In genomic region chr7:126428154-126428553, GRCm38 (mm10) we compare ENCODE assay signal across 8 mouse cellular contexts. TPM values are rescaled to one million over a fixed set of nuclear protein-coding genes. Genes with fewer than 3 reads are reported as not detected.
DNase-seq lines count a peak whose midpoint lies in the region; ATAC-seq and TF ChIP-seq lines count a peak whose summit lies in the region.

No protein-coding gene starts in this region.

- peaks cover 28 to 48% of the 10 kb centered on the region in 2 experiments for H3K36me3 ChIP-seq in CH12.LX (replicated peaks in 1 of 2; ENCODE audit: control insufficient read depth in 1 of 2, insufficient read depth in 1 of 2, low read length in 1 of 2)
- H3K36me3 ChIP-seq in forebrain, embryonic 13.5 days (ENCODE audit: poor library complexity, severe bottlenecking): no peaks in the 10 kb centered on the region
- no peaks in the 10 kb centered on the region for H3K36me3 ChIP-seq in liver, embryonic 15.5 days (replicated peaks)

- no peaks in the 10 kb centered on the region for H3K27me3 ChIP-seq in CH12.LX (replicated peaks)
- H3K27me3 ChIP-seq in forebrain, embryonic 13.5 days: no peaks in the 10 kb centered on the region
- H3K27me3 ChIP-seq in liver, embryonic 15.5 days: peaks cover 4% of the 10 kb centered on the region; the same call in 1 of the 2 replicates

- DNase-seq in frontal cortex, adult 2 months (ENCODE audit: extremely low spot score in 1 of 2, low spot score in 1 of 2): no peak
- DNase-seq in CH12.LX (ENCODE audit: extremely low read depth): no peak
- DNase-seq in gastrocnemius, adult 8-10 months (ENCODE audit: low spot score in 2 of 2): no peak
- DNase-seq in layer of hippocampus, postnatal 25 days (ENCODE audit: extremely low spot score in 1 of 2, low spot score in 1 of 2): no peak
- no peak for DNase-seq in natural killer cell, adult 2 months (ENCODE audit: low spot score in 2 of 2)

- ATAC-seq in frontal cortex, adult (ENCODE audit: low TSS enrichment): 0 out of 2 replicates have a peak, but pooled peaks have one; percentile 10
- no peak for ATAC-seq in forebrain, embryonic 13.5 days
- ATAC-seq in liver, embryonic 15.5 days (ENCODE audit: insufficient read depth): peak; percentile 21

- peak overlapping the region; percentile 56 to 75 (median 71) for H3K4me3 ChIP-seq in CH12.LX (replicated peaks in 1 of 3; ENCODE audit: low read depth in 2 of 3, low read length in 2 of 3, poor library complexity in 1 of 3)
- peak overlapping the region; percentile 70 for H3K4me3 ChIP-seq in forebrain, embryonic 13.5 days
- H3K4me3 ChIP-seq in liver, embryonic 15.5 days (replicated peaks): peak overlapping the region; percentile 71

- 18% methylated on average over 4 of the region's 4 CpGs for WGBS in forebrain, embryonic 13.5 days
- WGBS in liver, embryonic 15.5 days (ENCODE audit: insufficient replicate concordance): 6% methylated on average over 4 of the region's 4 CpGs

- H3K79me2 ChIP-seq in CH12.LX (replicated peaks; ENCODE audit: control insufficient read depth, extremely low read depth, insufficient read depth, poor library complexity, severe bottlenecking): peaks cover 11% of the 10 kb centered on the region; the same call in 1 of the 2 replicates

- peaks cover 7% of the 10 kb centered on the region for H3K9me3 ChIP-seq in CH12.LX (replicated peaks; ENCODE audit: low read length)
- H3K9me3 ChIP-seq in forebrain, embryonic 13.5 days (replicated peaks): no peaks in the 10 kb centered on the region
- H3K9me3 ChIP-seq in liver, embryonic 15.5 days (replicated peaks): no peaks in the 10 kb centered on the region

- TF ChIP-seq POLR2A in CH12.LX (IDR thresholded peaks at IDR 0.05; ENCODE audit: low read depth, low read length): no peak

- in situ Hi-C loops in CH12.LX (cut with MboI; ENCODE audit: low pct_ligation_motif_present, low pct_unique_long_range_greater_than_20kb, low sequenced_read_pairs): no loop called here

- peak overlapping the region; percentile 85 for H3K9ac ChIP-seq in CH12.LX (ENCODE audit: insufficient read depth, low read depth)
- peak overlapping the region; percentile 90 for H3K9ac ChIP-seq in forebrain, embryonic 13.5 days
- H3K9ac ChIP-seq in liver, embryonic 15.5 days: peak overlapping the region; percentile 65

- H3K27ac ChIP-seq in CH12.LX (ENCODE audit: insufficient read depth, low read depth): peak overlapping the region; percentile 60; the same call in 1 of the 2 replicates
- peak overlapping the region; percentile 80 for H3K27ac ChIP-seq in forebrain, embryonic 13.5 days
- peak overlapping the region; percentile 77 for H3K27ac ChIP-seq in liver, embryonic 15.5 days (replicated peaks)

- TF ChIP-seq CTCF in CH12.LX (conservative IDR thresholded peaks at IDR 0.05 in 1 of 2, IDR thresholded peaks at IDR 0.05 in 1 of 2; ENCODE audit: low read depth in 2 of 2, low read length in 2 of 2): no peak

- dilution Hi-C loops in CH12.LX (cut with MboI; ENCODE audit: extremely low pct_ligation_motif_present, extremely low pct_unique_long_range_greater_than_20kb, low sequenced_read_pairs): no loop called here

- H3K4me1 ChIP-seq in CH12.LX (ENCODE audit: control insufficient read depth in 1 of 2, insufficient read depth in 2 of 2): peaks cover 13 to 58% of the 10 kb centered on the region in 2 experiments
- peaks cover 16% of the 10 kb centered on the region for H3K4me1 ChIP-seq in forebrain, embryonic 13.5 days
- peaks cover 27% of the 10 kb centered on the region for H3K4me1 ChIP-seq in liver, embryonic 15.5 days (replicated peaks)

- H3K4me2 ChIP-seq in CH12.LX (ENCODE audit: insufficient read depth, low read depth, poor library complexity, severe bottlenecking): peak overlapping the region; percentile 37
- peak overlapping the region; percentile 90 for H3K4me2 ChIP-seq in forebrain, embryonic 13.5 days
- peak overlapping the region; percentile 99 for H3K4me2 ChIP-seq in liver, embryonic 15.5 days

- no peak for TF ChIP-seq EP300 in CH12.LX (IDR thresholded peaks at IDR 0.05; ENCODE audit: low read length)

- no peak for TF ChIP-seq RAD21 in CH12.LX (IDR thresholded peaks at IDR 0.05; ENCODE audit: low read depth, low read length)

TF ChIP-seq in CH12.LX, 34 proteins besides CTCF, POLR2A, EP300 and RAD21:
- no peak for TF ChIP-seq IRF4 (IDR thresholded peaks at IDR 0.05; ENCODE audit: low read depth, low read length)
- no peak for TF ChIP-seq ZNF384 (IDR thresholded peaks at IDR 0.05; ENCODE audit: low read depth, low read length)
- TF ChIP-seq MEF2A (IDR thresholded peaks at IDR 0.05; ENCODE audit: borderline replicate concordance, low read depth, low read length): no peak
- no peak for TF ChIP-seq CHD1 (IDR thresholded peaks at IDR 0.05; ENCODE audit: low read depth, low read length)
- TF ChIP-seq ETS1 (conservative IDR thresholded peaks at IDR 0.05; ENCODE audit: low read depth, low read length): no peak
- no peak for TF ChIP-seq ZKSCAN1 (IDR thresholded peaks at IDR 0.05; ENCODE audit: borderline replicate concordance, low read depth, low read length)
- TF ChIP-seq HCFC1 (IDR thresholded peaks at IDR 0.05; ENCODE audit: low read depth, low read length): no peak
- TF ChIP-seq USF2 (conservative IDR thresholded peaks at IDR 0.05; ENCODE audit: low read depth, low read length): no peak
- no peak for TF ChIP-seq JUN (IDR thresholded peaks at IDR 0.05; ENCODE audit: insufficient read depth, low read depth, low read length)
- TF ChIP-seq UBTF (IDR thresholded peaks at IDR 0.05; ENCODE audit: low read depth, low read length): no peak
- TF ChIP-seq GABPA (IDR thresholded peaks at IDR 0.05; ENCODE audit: insufficient replicate concordance, low read depth, low read length): no peak
- no peak for TF ChIP-seq JUND (conservative IDR thresholded peaks at IDR 0.05; ENCODE audit: low read depth, low read length)
- no peak for TF ChIP-seq SMC3 (IDR thresholded peaks at IDR 0.05; ENCODE audit: low read depth, low read length)
- TF ChIP-seq MAFK (IDR thresholded peaks at IDR 0.05; ENCODE audit: insufficient replicate concordance, low read length): no peak
- TF ChIP-seq ZMIZ1 (IDR thresholded peaks at IDR 0.05; ENCODE audit: low read depth, low read length): no peak
- TF ChIP-seq POLR2AphosphoS2 (IDR thresholded peaks at IDR 0.05; ENCODE audit: low read depth, low read length): no peak
- TF ChIP-seq RCOR1 (conservative IDR thresholded peaks at IDR 0.05; ENCODE audit: low read depth, low read length): no peak

RNA-seq across cellular contexts. Expression of gene Rabep2, which starts 0.4 kb away (rescaled TPM):
- 22.0 and 25.4 TPM in 2 replicates for polyA plus RNA-seq in frontal cortex, adult 2 months (2012; rRNA removed)
- 38.5 and 40.3 TPM in 2 replicates for total RNA-seq in CH12.LX (2012; rRNA removed)
- total RNA-seq in CH12.LX (2014; rRNA removed): 35.7 and 42.6 TPM in 2 replicates
- 33.7 and 36.6 TPM in 2 replicates for polyA plus RNA-seq in CH12.LX (2012; ENCODE audit: insufficient read length, low read depth)
- 18.7 and 22.4 TPM in 2 replicates for polyA plus RNA-seq in forebrain, embryonic 13.5 days (2015; fragmentation: Nextera tagmentation; extraction: Ambion mirVana)
- polyA plus RNA-seq in liver, embryonic 15.5 days (2015; fragmentation: Nextera tagmentation; extraction: Ambion mirVana): 6.3 TPM in 2 replicates
- total RNA-seq in gastrocnemius, adult 8-10 months (2022): 10 to 100 TPM; 10.5 to 19.2 (median 15.1) TPM
- total RNA-seq in layer of hippocampus, postnatal 25 days (2021): 10 to 100 TPM in 1 of 2 experiments, 1 to 10 TPM in 1; 9.8 to 13.5 TPM

RNA-seq across cellular contexts. Expression of gene Cd19, which starts 13.5 kb away (rescaled TPM):
- polyA plus RNA-seq in frontal cortex, adult 2 months (2012; rRNA removed): 0.14 and 0.27 TPM in 2 replicates
- total RNA-seq in CH12.LX (2012; rRNA removed) (132 and 143 TPM in 2 replicates), CH12.LX (2014; rRNA removed) (139 and 141 TPM in 2 replicates)
- polyA plus RNA-seq in CH12.LX (2012; ENCODE audit: insufficient read length, low read depth): 199 and 234 TPM in 2 replicates
- polyA plus RNA-seq in forebrain, embryonic 13.5 days (2015; fragmentation: Nextera tagmentation; extraction: Ambion mirVana): not detected in 2 replicates
- 2.3 and 3.1 TPM in 2 replicates for polyA plus RNA-seq in liver, embryonic 15.5 days (2015; fragmentation: Nextera tagmentation; extraction: Ambion mirVana)
- not detected for total RNA-seq in gastrocnemius, adult 8-10 months (2022)
- not detected for total RNA-seq in layer of hippocampus, postnatal 25 days (2021)

RNA-seq across cellular contexts. Expression of gene Nfatc2ip, which starts 31.6 kb away (rescaled TPM):
- 6.6 and 6.8 TPM in 2 replicates for polyA plus RNA-seq in frontal cortex, adult 2 months (2012; rRNA removed)
- 7.8 and 8.8 TPM in 2 replicates for total RNA-seq in CH12.LX (2012; rRNA removed)
- total RNA-seq in CH12.LX (2014; rRNA removed): 15.0 and 16.8 TPM in 2 replicates
- polyA plus RNA-seq in CH12.LX (2012; ENCODE audit: insufficient read length, low read depth): 13.0 and 13.9 TPM in 2 replicates
- polyA plus RNA-seq in forebrain, embryonic 13.5 days (2015; fragmentation: Nextera tagmentation; extraction: Ambion mirVana): 3.0 and 4.5 TPM in 2 replicates
- 2.0 and 2.9 TPM in 2 replicates for polyA plus RNA-seq in liver, embryonic 15.5 days (2015; fragmentation: Nextera tagmentation; extraction: Ambion mirVana)
- 1 to 10 TPM; 2.1 to 4.3 (median 3.0) TPM for total RNA-seq in gastrocnemius, adult 8-10 months (2022)
- total RNA-seq in layer of hippocampus, postnatal 25 days (2021): 1 to 10 TPM; 5.8 to 8.4 TPM

RNA-seq across cellular contexts. Expression of gene Atp2a1, which starts 34.8 kb away (rescaled TPM):
- 1.2 and 1.9 TPM in 2 replicates for polyA plus RNA-seq in frontal cortex, adult 2 months (2012; rRNA removed)
- total RNA-seq in CH12.LX (2012; rRNA removed) (0.25 and 0.38 TPM in 2 replicates), CH12.LX (2014; rRNA removed) (not detected in 2 replicates)
- polyA plus RNA-seq in CH12.LX (2012; ENCODE audit: insufficient read length, low read depth): 0.74 and 0.75 TPM in 2 replicates
- 0.19 and 0.32 TPM in 2 replicates for polyA plus RNA-seq in forebrain, embryonic 13.5 days (2015; fragmentation: Nextera tagmentation; extraction: Ambion mirVana)
- polyA plus RNA-seq in liver, embryonic 15.5 days (2015; fragmentation: Nextera tagmentation; extraction: Ambion mirVana): 9.8 and 16.5 TPM in 2 replicates
- total RNA-seq in gastrocnemius, adult 8-10 months (2022): over 10,000 TPM; 27,209 to 31,432 (median 30,252) TPM
- 1 to 10 TPM in 1 of 2 experiments, under 1 TPM in 1; 0.76 to 1.0 TPM for total RNA-seq in layer of hippocampus, postnatal 25 days (2021)

RNA-seq across cellular contexts. Expression of gene Sh2b1, which starts 47.1 kb away (rescaled TPM):
- 60.5 and 63.7 TPM in 2 replicates for polyA plus RNA-seq in frontal cortex, adult 2 months (2012; rRNA removed)
- total RNA-seq in CH12.LX (2012; rRNA removed) (11.8 and 13.4 TPM in 2 replicates), CH12.LX (2014; rRNA removed) (5.2 and 5.5 TPM in 2 replicates)
- polyA plus RNA-seq in CH12.LX (2012; ENCODE audit: insufficient read length, low read depth): 31.3 and 34.1 TPM in 2 replicates
- polyA plus RNA-seq in forebrain, embryonic 13.5 days (2015; fragmentation: Nextera tagmentation; extraction: Ambion mirVana): 55.8 and 61.6 TPM in 2 replicates
- polyA plus RNA-seq in liver, embryonic 15.5 days (2015; fragmentation: Nextera tagmentation; extraction: Ambion mirVana): 13.6 and 15.1 TPM in 2 replicates
- total RNA-seq in gastrocnemius, adult 8-10 months (2022): 10 to 100 TPM; 45.9 to 57.4 (median 49.0) TPM
- 10 to 100 TPM; 70.8 to 73.1 TPM for total RNA-seq in layer of hippocampus, postnatal 25 days (2021)

Comparison
In these comparisons a context has a peak if more than half of its experiments do, and no peak if none do; other contexts are left out.
1. H3K4me2 ChIP-seq: peak in every context shown above with its lines; median percentile 99 in liver, embryonic 15.5 days; 90 in forebrain, embryonic 13.5 days; 37 in CH12.LX.
2. RNA of gene Cd19, which starts 13.5 kb away (polyA plus RNA-seq): 199 to 234 TPM in CH12.LX; 2.3 to 3.1 TPM in liver, embryonic 15.5 days, 0.14 to 0.27 TPM in frontal cortex, adult 2 months and not detected in forebrain, embryonic 13.5 days; every median in the first group is over 10 times any median in the second.
3. Peak in every context shown above with its lines, with median percentiles within 50 percentile points of each other: H3K27ac ChIP-seq, H3K4me3 ChIP-seq and H3K9ac ChIP-seq.